Mouse (Mus musculus) fat pad, adult 2 months (tissue): ENCODE results near the gene Kcnd3.

Source experiments
- DNase-seq: peaks from one replicate; pipeline ENCODE4 v3.0.0-alpha.2; 2011; ENCODE audit warnings: low read depth, low spot score; ENCODE audit errors: extremely low read depth

Gene Kcnd3

GRCm38 (mm10) chr3:105717856-105718555, 265.9 kb downstream of the Kcnd3 start:
- no peak for DNase-seq

GRCm38 (mm10) chr3:105718746-105719145, 266.6 kb downstream of the Kcnd3 start:
- no peak for DNase-seq

- DNase-seq: peak; percentile 72
These were observed 267.8 kb downstream of the Kcnd3 start for GRCm38 (mm10) chr3:105719979-105720378.

GRCm38 (mm10) chr3:105720514-105720913, 268.4 kb downstream of the Kcnd3 start:
- no peak for DNase-seq

- DNase-seq: no peak
These were observed 269.6 kb downstream of the Kcnd3 start for GRCm38 (mm10) chr3:105721681-105722201.

GRCm38 (mm10) chr3:105722510-105722909, 270.4 kb downstream of the Kcnd3 start:
- DNase-seq: no peak
